Mouse (Mus musculus) urinary bladder, postnatal 4 days (tissue): ENCODE data around the gene Ccl1.
A peak's percentile ranks its signal among the peaks of the same experiment; 100 is the strongest.

ENCODE experiments used
- DNase-seq, 2 experiments: peaks; one replicate each; pipeline ENCODE4 v3.0.0; 2021 to 2022; ENCODE audit warnings: low spot score in 2 of 2

Gene Ccl1

DNA sequence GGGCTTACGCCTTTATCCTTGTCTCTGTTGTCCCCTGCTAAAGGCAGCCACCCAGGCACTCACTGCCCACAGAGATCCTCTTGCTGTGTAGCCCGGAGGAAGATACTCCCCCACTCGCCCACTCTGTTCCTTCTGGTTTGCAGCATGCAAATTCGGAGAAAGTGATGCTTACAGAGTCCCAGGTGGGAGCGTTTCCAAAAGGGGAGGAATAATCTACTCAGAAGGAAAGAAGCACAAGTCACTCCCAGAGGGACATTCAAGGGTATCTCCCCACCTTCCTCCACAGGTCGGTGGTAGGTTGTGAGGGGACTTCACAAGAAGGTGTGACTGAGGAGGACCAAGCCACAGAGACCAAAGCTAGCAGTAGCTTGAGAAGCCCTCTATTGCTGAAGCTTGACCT is 100.3 kb downstream of the Ccl1 start:
- no peak for DNase-seq

- no peak for DNase-seq
Measured at GRCm38 (mm10) chr11:82203706-82204105, 101.8 kb downstream of the Ccl1 start.

DNA sequence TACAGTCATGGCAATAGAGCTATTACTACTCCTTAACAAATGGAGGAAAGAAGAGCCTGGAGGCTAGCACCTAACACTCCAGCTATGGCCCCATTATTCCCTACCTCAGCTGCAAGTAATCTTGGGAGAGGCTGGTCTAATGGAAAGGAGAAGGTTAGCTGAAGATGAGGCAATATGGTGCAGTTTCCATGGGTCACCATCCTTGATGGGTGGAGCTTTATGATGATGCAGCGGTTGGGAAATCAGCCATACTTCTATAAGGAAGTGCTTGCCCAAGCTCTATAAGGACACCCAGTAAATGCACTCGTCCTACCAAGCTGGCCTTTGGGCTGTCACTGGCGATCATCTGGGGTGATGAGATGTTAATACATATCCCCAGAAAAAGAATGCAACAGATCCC is 107.7 kb downstream of the Ccl1 start:
- no peak for DNase-seq

DNA sequence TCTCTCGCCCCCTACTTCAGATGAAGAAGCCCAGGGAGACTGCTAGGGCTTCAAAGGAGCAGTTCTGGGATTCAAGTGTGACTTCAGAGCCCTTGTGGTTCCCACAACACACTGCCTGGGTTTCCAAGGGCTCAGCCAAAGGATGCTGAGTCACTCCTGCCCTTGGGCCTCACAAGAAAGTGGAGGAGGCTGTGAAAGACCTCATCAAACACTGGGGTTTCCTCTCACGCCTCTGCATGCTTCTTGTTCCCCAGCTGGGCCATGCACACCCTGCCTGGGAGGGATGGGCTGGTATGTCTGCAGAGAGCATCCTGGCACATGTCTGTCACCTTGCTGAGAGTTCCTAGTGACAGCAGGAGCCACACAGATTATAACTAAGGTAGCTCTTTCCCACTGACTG is 110.5 kb downstream of the Ccl1 start:
- DNase-seq, result no peak

DNA sequence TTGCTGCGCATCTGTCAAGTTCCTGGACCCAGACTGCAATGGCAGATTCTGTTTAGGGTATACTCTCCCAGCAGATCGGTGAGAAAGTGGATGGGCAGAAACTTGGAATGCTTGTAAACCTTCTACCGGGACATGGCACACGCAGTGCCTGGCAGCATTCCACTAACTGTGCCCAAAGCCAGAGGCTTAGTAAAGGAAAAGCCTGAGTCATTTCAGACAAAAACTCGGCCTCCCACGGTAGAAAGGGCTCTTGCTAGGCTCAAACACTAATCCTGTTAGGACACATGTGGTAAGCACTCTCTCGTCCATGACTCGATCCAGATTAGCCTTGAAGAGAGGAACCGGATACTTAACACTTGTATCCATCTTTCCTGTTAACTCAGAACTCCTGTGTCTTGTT is 111.7 kb downstream of the Ccl1 start:
- DNase-seq, result no peak

DNA sequence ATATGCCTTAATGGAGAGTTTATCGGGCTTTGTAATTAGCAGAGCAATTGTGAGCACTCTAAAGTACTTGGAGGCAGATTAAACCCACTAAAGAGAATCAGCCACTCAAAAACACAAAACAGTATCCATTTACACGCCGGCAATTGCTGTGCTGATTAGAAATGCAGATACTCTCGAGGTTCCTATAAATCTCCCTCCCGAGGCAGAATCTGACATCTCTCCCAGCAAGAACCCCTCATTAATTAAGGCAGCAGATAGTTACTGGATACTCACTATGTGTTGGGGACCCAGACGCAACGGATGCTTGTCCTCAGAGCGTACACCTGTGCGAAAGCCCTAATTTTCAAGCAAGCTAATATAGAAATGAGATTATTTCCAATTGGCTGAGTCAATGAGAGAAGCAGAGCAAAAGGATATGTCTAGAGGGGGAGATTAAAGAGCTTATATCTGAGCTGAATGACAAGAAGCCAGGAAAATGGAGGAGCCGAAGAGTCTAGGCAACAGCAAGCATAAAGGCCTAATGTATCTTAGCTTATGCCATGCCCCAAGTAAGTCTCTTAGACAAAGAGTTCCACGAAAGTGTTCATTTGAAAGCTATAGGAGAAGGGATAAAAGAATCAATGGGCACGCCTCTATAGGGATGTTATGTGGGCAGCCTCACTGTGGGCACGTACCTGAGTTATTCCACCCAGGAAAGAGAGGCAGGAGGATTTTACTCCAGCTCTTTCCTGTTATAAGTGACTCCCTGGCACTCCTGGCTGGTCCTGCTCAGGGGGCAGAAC is 115.5 kb downstream of the Ccl1 start:
- DNase-seq, result peak in 1 of 2 experiments; percentile 35

GRCm38 (mm10) chr11:82185684-82186083 is 119.8 kb downstream of the Ccl1 start:
- DNase-seq, result no peak

GRCm38 (mm10) chr11:82183281-82183935 is 122.1 kb downstream of the Ccl1 start:
- DNase-seq, result no peak

DNA sequence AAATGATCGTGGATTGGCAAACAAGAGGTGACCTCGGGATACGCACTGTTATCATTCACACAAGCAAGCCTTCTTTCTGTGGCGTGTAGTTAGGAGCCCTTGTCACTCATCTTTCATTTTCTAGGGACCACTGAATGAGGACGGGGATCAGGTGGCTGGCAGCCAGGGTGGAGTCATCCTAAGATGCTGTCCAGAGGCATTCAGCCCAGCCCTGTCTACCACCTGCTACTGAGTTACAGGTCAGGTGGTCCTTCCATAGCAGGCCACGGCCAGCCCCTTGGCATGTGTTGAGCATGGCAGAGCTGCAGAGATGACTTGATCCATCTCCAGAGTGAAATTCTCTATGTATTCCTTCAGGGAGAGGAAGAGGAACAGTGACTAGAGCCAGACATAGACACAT is 123.1 kb downstream of the Ccl1 start:
- DNase-seq, result no peak

- no peak for DNase-seq
Measured at GRCm38 (mm10) chr11:82181331-82181730, 124.2 kb downstream of the Ccl1 start.

- DNase-seq, result no peak
Measured at GRCm38 (mm10) chr11:82178161-82178560, 127.3 kb downstream of the Ccl1 start.

DNA sequence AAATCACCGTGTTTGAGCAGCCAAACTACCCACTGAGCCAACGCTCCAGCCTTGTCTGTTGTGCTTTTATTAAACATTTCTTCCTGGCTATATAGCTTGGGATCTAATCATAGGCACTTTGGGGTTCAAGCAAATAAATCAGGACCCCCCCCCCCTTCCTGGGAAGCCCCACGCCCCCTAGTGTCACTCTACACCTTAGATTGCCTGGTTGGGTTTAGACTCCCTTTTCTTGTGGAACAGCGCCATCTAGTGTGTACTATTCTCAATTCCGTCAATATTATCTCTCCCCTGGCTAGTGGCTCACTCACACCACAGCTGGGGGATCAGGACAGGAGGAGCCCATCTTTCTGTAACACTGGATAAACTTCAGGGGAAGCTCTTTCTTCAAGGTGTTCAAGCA is 127.8 kb downstream of the Ccl1 start:
- DNase-seq, result no peak

GRCm38 (mm10) chr11:82174794-82175193 is 130.7 kb downstream of the Ccl1 start:
- DNase-seq, result peak in 1 of 2 experiments; percentile 30

- no peak for DNase-seq
Measured at GRCm38 (mm10) chr11:82173491-82173890, 132.0 kb downstream of the Ccl1 start.

- no peak for DNase-seq
Measured at GRCm38 (mm10) chr11:82171316-82172071, 134.0 kb downstream of the Ccl1 start.

- no peak for DNase-seq
Measured at GRCm38 (mm10) chr11:82169456-82169855, 136.0 kb downstream of the Ccl1 start.

DNA sequence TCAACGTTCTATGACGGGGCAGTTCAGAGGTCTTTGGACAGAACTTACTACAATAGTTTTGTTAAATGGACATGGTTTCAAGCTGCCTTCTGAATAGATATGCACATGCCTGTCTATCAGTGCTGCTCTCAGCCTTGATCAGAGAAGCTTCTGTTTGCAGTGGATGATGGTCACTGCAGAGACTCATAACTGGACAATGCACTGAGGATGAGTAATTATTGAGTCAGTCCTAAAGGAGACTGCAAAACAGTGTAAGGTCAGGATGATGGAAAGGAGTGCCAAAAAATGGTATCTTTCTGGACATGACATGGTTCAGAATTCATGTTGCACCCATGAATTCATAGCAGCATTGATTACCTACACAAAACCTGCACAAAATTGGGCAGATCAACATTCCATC is 137.2 kb downstream of the Ccl1 start:
- no peak for DNase-seq

DNA sequence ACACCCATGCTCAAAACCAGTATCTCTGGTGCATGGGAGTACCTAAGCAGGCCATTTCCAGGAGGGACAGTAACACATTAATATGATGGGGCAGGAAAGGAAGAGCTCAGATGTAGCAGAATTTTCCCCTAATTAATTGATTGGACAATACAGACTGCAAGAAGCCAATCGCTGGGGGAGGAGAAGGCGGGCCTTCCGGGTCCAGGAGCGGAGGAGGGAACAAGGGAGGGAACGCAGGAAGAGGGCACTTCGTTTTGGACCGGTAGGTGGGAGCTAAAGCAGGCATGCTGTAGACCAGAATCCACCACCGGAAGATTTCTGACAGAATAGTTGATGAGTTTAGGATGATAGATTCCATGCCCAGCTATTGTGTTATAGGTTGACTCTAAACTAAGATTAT is 142.2 kb downstream of the Ccl1 start:
- DNase-seq, result no peak

- no peak for DNase-seq
Measured at GRCm38 (mm10) chr11:82159126-82159525, 146.4 kb downstream of the Ccl1 start.

GRCm38 (mm10) chr11:82139492-82140094 is 165.9 kb downstream of the Ccl1 start:
- DNase-seq, result no peak

- DNase-seq, result no peak
Measured at GRCm38 (mm10) chr11:82136196-82136595, 169.3 kb downstream of the Ccl1 start.

DNA sequence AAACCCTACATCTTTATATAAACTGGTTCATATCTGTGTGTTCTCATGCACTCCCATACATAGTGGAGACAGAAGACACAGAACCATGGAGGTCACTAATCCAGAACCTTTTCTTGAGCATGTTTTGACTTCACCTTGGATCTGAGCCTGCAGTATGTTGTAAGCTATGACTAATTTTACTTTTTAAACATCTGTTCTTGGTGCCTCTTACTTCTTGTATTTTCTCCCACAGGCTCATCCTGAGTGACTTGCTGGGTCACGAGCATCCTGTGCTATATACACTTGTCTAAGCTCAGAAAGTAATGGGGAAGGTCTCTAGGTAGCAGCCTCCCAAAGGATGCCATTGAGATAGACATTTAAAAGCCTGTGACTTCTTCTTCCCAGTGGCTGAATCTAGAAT is 172.5 kb downstream of the Ccl1 start:
- DNase-seq, result no peak
